Mouse (Mus musculus): ENCODE results near the gene Smarcd3.

The Smarcd3 gene

GRCm38 (mm10) chr5:24597221-24597728, 26.9 kb downstream of the Smarcd3 start:
- DNase-seq (ENCODE audit: low spot score in 2 of 2): no peak

- DNase-seq (ENCODE audit: low spot score in 2 of 2): no peak
These were observed 27.6 kb downstream of the Smarcd3 start for GRCm38 (mm10) chr5:24596519-24597171.

GRCm38 (mm10) chr5:24595786-24596380, 28.3 kb downstream of the Smarcd3 start:
- no peak for DNase-seq (ENCODE audit: low spot score in 2 of 2)

GRCm38 (mm10) chr5:24595261-24595660, 28.9 kb downstream of the Smarcd3 start:
- no peak for DNase-seq (ENCODE audit: low spot score in 2 of 2)

- DNase-seq (ENCODE audit: low spot score in 2 of 2): no peak
These were observed 29.9 kb downstream of the Smarcd3 start for GRCm38 (mm10) chr5:24594346-24594745.

GRCm38 (mm10) chr5:24593928-24594327, 30.3 kb downstream of the Smarcd3 start:
- DNase-seq (ENCODE audit: low spot score in 2 of 2): no peak

GRCm38 (mm10) chr5:24593230-24593629, 31.0 kb downstream of the Smarcd3 start:
- DNase-seq (ENCODE audit: low spot score in 2 of 2): no peak

- DNase-seq (ENCODE audit: low spot score in 2 of 2): no peak
These were observed 31.6 kb downstream of the Smarcd3 start for GRCm38 (mm10) chr5:24592471-24593160.

GRCm38 (mm10) chr5:24591796-24592470, 32.3 kb downstream of the Smarcd3 start:
- no peak for DNase-seq (ENCODE audit: low spot score in 2 of 2)

- DNase-seq (ENCODE audit: low spot score in 2 of 2): no peak
These were observed 32.9 kb downstream of the Smarcd3 start for GRCm38 (mm10) chr5:24591268-24591721.

- no peak for DNase-seq (ENCODE audit: low spot score in 2 of 2)
These were observed 34.4 kb downstream of the Smarcd3 start for GRCm38 (mm10) chr5:24589511-24590500.

- DNase-seq (ENCODE audit: low spot score in 2 of 2): no peak
These were observed 37.0 kb downstream of the Smarcd3 start for GRCm38 (mm10) chr5:24587200-24587577.

GRCm38 (mm10) chr5:24586547-24587199, 37.5 kb downstream of the Smarcd3 start, which contains the start of gene Chpf2:
Gene Chpf2 (plus strand): TSS chr5:24586741.
- DNase-seq (ENCODE audit: low spot score in 2 of 2): peak; percentile 68 to 78

GRCm38 (mm10) chr5:24586106-24586505, 38.1 kb downstream of the Smarcd3 start:
- no peak for DNase-seq (ENCODE audit: low spot score in 2 of 2)

GRCm38 (mm10) chr5:24578109-24578963, 45.9 kb downstream of the Smarcd3 start:
- no peak for DNase-seq (ENCODE audit: low spot score in 2 of 2)

GRCm38 (mm10) chr5:24577183-24577929, 46.9 kb downstream of the Smarcd3 start, which contains the start of gene Abcf2:
Gene Abcf2 (minus strand): TSS chr5:24577467.
- DNase-seq (ENCODE audit: low spot score in 2 of 2): peak; percentile 99 to 100

- no peak for DNase-seq (ENCODE audit: low spot score in 2 of 2)
These were observed 47.4 kb downstream of the Smarcd3 start for GRCm38 (mm10) chr5:24576801-24577182.

- DNase-seq (ENCODE audit: low spot score in 2 of 2): no peak
These were observed 48.3 kb downstream of the Smarcd3 start for GRCm38 (mm10) chr5:24575948-24576347.

- no peak for DNase-seq (ENCODE audit: low spot score in 2 of 2)
These were observed 67.5 kb downstream of the Smarcd3 start, which contains the start of gene 4931409K22Rik for GRCm38 (mm10) chr5:24556709-24557108. Gene 4931409K22Rik (minus strand): TSS chr5:24556809.

Measured in urinary bladder, adult 18-20 months (tissue).